Mouse (Mus musculus) cerebellum, postnatal 14 days (tissue): ENCODE measurements around the gene Tbl3.

Experiments used
- DNase-seq, 2 experiments: peaks; one replicate each; pipeline ENCODE4 v3.0.0; 2021; ENCODE audit warnings: mixed read lengths in 2 of 2

Tbl3 gene

GRCm38 (mm10) chr17:24650766-24651165 lies 56.7 kb downstream of the Tbl3 start:
- no peak for DNase-seq

- DNase-seq = peak; percentile 69 to 82
Observed at GRCm38 (mm10) chr17:24650070-24650616, 57.3 kb downstream of the Tbl3 start, which contains the start of gene Slc9a3r2. Gene Slc9a3r2 (minus strand): TSS chr17:24650327.

- DNase-seq = peak; percentile 62 to 70
Observed at GRCm38 (mm10) chr17:24649581-24650069, 57.8 kb downstream of the Tbl3 start.

GRCm38 (mm10) chr17:24648731-24649377 lies 58.6 kb downstream of the Tbl3 start:
- peak in 1 of 2 experiments; percentile 50 for DNase-seq
